Mouse (Mus musculus) intestine, postnatal 0 days (tissue): ENCODE measurements at regions not wholly inside any gene's neighbourhood (a gene's known extent, or its start where the extent isn't known, plus 50 kb on each side); places are given as distances from the start of the nearest gene placed in this dataset.

Experiments used
- ATAC-seq: fragments of 200-750 bp; cut with Nextera tagmentation; 2 replicates; pipeline ENCODE4 v1.8.0; 2017; ENCODE audit warnings: mild to moderate bottlenecking, moderate TSS enrichment, moderate library complexity
- H3K27ac ChIP-seq: fragments of 300-500 bp; sonication (generic); 2 replicates; pipeline ENCODE4 v1.5.1; 2014; ENCODE audit warnings: mild to moderate bottlenecking, low read depth, low read length, moderate library complexity
- H3K27me3 ChIP-seq: fragments of 300-500 bp; sonication (generic); replicated peaks from 2 replicates; pipeline ENCODE4 v1.6.1; 2014; ENCODE audit warnings: low read length, mixed read lengths; ENCODE audit not compliant: control insufficient read depth, insufficient read depth
- H3K36me3 ChIP-seq: fragments of 300-500 bp; sonication (generic); 2 replicates; pipeline ENCODE4 v1.6.1; 2014; ENCODE audit warnings: mild to moderate bottlenecking, moderate library complexity; ENCODE audit not compliant: control insufficient read depth, insufficient read depth
- H3K4me1 ChIP-seq: fragments of 300-500 bp; sonication (generic); replicated peaks from 2 replicates; pipeline ENCODE4 v1.6.1; 2014; ENCODE audit warnings: antibody characterized with exemption, low read length, mixed read lengths; ENCODE audit not compliant: control insufficient read depth, insufficient read depth
- H3K4me2 ChIP-seq: fragments of 300-500 bp; sonication (generic); replicated peaks from 2 replicates; pipeline ENCODE4 v1.6.1; 2014; ENCODE audit warnings: low read depth, mild to moderate bottlenecking, moderate library complexity
- H3K4me3 ChIP-seq: fragments of 300-500 bp; sonication (generic); 2 replicates; pipeline ENCODE4 v1.5.1; 2014; ENCODE audit warnings: low read depth, low read length
- H3K9ac ChIP-seq: fragments of 300-500 bp; sonication (generic); 2 replicates; pipeline ENCODE4 v1.6.1; 2014; ENCODE audit warnings: mild to moderate bottlenecking, low read depth, low read length
- H3K9me3 ChIP-seq: fragments of 300-500 bp; sonication (generic); 2 replicates; pipeline ENCODE4 v1.6.1; 2016; ENCODE audit warnings: mixed run types; ENCODE audit not compliant: control insufficient read depth
- CTCF ChIP-seq: sonication (generic); IDR thresholded peaks from 2 replicates; pipeline ENCODE4 v1.5.1; 2016; ENCODE audit warnings: low read depth, mild to moderate bottlenecking, control low read depth, antibody characterized with exemption, moderate library complexity
- WGBS: fragments of 180-500 bp; shearing (Covaris S2); extraction: QIAGEN DNeasy Blood & Tissue Kit; methylation state at CpG from one replicate; pipeline ENCODE4 v1.1.7; 2014; 5-methylcytosine and 5-hydroxymethylcytosine counted together

GRCm38 (mm10) chr2:166275398-166275797 lies 119.9 kb upstream of the Sulf2 start:
- ATAC-seq, result no peak

DNA sequence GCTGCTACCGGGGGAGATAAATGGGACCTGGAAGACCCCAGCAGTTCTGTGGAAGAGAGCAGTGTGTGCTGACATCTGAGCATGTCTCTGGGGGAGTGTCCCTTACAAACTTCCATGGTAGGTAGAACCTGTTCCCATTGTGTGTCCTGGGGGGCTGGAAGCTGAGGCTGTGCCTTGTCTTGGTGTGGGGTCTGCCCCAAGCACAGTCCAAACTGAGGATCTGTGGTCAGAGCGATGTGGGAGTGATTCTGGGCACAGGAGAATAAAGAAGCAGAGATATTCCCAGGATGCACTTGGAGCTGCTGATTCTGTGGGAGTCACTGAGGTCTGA lies 118.5 kb upstream of the Sulf2 start:
- TF ChIP-seq CTCF, result no peak
- Histone ChIP-seq H3K36me3 (no peaks in the 10 kb centered on the region), H3K9me3 (no peaks in the 10 kb centered on the region), H3K4me3 (no peak overlapping the region), H3K4me2 (peak overlapping the region; percentile 27; the same call in 1 of the 2 replicates), H3K27me3 (no peaks in the 10 kb centered on the region), H3K4me1 (no peaks in the 10 kb centered on the region), H3K9ac (no peak overlapping the region), H3K27ac (no peak overlapping the region)
- ATAC-seq, result no peak
- WGBS, result 58% methylated on average over 2 of the region's 2 CpGs

More at GRCm38 (mm10) chr2:166275398-166275797, 119.9 kb upstream of the Sulf2 start:
- H3K9me3 ChIP-seq, result no peaks in the 10 kb centered on the region
- no peak for TF ChIP-seq CTCF
- no peak overlapping the region for H3K4me3 ChIP-seq
- no peaks in the 10 kb centered on the region for H3K4me1 ChIP-seq
- no peaks in the 10 kb centered on the region for H3K27me3 ChIP-seq
- WGBS, result 82% methylated on average over 8 of the region's 8 CpGs
- no peaks in the 10 kb centered on the region for H3K36me3 ChIP-seq
- no peak overlapping the region for H3K9ac ChIP-seq
- H3K27ac ChIP-seq, result no peak overlapping the region
- no peak overlapping the region for H3K4me2 ChIP-seq

GRCm38 (mm10) chr2:166273312-166274015 lies 118.0 kb upstream of the Sulf2 start:
- no peaks in the 10 kb centered on the region for H3K36me3 ChIP-seq
- TF ChIP-seq CTCF, result 0 out of 2 replicates have a peak, but pooled peaks have one; percentile 4
- WGBS, result 28% methylated on average over 23 of the region's 23 CpGs
- no peaks in the 10 kb centered on the region for H3K9me3 ChIP-seq
- H3K27ac ChIP-seq, result no peak overlapping the region
- peak overlapping the region; percentile 27; the same call in 1 of the 2 replicates for H3K4me2 ChIP-seq
- H3K27me3 ChIP-seq, result no peaks in the 10 kb centered on the region
- ATAC-seq, result peak; percentile 61; the same call in 1 of the 2 replicates
- H3K4me1 ChIP-seq, result no peaks in the 10 kb centered on the region
- H3K9ac ChIP-seq, result no peak overlapping the region
- no peak overlapping the region for H3K4me3 ChIP-seq

DNA sequence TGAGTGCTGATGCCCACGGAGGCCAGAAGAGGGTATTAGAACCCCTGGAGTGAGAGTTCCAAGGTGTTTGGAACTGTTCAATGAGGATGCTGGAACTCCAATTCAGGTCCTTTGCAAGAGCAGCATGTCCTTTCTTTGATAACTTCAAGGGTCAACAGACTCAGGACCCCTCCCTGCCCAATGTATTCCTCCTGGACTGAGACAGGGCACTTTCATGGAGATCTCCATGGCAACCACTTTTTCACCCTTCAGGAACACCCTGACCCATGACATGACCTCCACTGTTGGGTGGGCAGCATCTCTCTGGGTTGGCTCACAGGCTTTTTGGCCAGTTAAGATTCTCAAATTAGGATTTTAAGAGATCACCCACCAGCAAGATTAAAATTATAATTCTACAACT lies 117.4 kb upstream of the Sulf2 start:
- H3K4me3 ChIP-seq, result no peak overlapping the region
- no peaks in the 10 kb centered on the region for H3K27me3 ChIP-seq
- no peak overlapping the region for H3K27ac ChIP-seq
- H3K36me3 ChIP-seq, result no peaks in the 10 kb centered on the region
- no peak overlapping the region for H3K4me2 ChIP-seq
- 93% methylated on average over 1 of the region's 1 CpGs for WGBS
- no peaks in the 10 kb centered on the region for H3K9me3 ChIP-seq
- ATAC-seq, result no peak
- no peaks in the 10 kb centered on the region for H3K4me1 ChIP-seq
- no peak overlapping the region for H3K9ac ChIP-seq
- no peak for TF ChIP-seq CTCF

DNA sequence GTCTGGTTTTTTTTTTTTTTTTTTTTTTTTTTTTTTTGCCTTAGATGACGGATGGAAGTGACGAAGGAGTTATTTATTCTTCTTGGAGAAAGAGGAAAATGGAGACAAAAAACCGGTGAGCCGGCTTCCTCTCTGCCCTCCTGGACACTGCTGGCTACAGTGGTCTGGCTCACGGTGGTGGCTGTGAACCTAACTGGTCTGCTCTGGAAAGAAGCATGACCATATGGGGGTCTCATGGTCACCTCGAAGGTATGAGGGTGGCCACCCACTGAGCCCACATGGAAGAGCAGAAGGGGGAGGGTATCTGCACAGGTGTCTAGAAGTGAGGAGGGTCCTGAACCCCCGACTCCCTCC lies 116.7 kb upstream of the Sulf2 start:
- Histone ChIP-seq H3K27ac (no peak overlapping the region), H3K4me1 (no peaks in the 10 kb centered on the region), H3K9me3 (no peaks in the 10 kb centered on the region), H3K4me3 (no peak overlapping the region), H3K9ac (no peak overlapping the region), H3K36me3 (no peaks in the 10 kb centered on the region), H3K4me2 (no peak overlapping the region), H3K27me3 (no peaks in the 10 kb centered on the region)
- ATAC-seq, result no peak
- WGBS, result 84% methylated on average over 7 of the region's 7 CpGs
- no peak for TF ChIP-seq CTCF

DNA sequence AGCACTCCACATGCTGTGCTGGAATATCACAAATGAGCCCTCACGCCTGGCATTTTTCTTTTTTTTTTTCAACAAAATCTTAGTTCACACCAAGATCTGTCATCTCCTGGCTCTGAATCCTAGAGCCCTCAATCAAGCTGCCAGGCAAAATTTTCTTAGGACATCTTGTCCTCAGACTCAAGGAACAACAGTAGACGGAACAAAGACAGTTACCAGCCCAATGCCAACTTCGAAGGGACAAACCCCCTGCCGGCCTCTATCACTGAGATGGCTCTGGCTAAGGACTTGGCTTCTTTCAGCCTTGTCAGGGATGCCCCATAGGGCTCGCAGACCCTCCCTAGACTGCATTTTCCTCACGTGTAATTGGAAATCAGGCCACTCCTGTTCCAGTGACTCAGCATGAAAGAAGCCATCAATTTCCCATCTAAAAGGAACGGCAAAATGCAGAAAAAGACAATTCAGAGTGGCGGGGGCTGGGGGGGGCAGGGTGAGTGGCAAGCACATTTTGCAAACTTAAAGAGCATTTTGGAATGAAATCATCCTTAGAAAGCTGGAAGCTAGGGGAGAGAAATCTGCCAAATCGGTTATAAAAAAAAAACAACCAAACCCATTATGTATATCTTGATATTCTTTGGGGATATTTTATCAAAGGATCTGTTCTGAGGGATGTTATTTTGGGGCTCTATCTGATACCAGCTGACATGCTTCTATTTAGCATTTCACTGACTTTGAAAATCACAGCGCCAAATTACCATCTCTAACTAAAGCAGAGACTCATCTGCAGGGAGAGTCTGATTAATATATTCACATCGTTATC lies 116.1 kb upstream of the Sulf2 start:
- no peak overlapping the region for H3K4me2 ChIP-seq

More for the DNA sequence above, 116.1 kb upstream of the Sulf2 start:
- TF ChIP-seq CTCF, result no peak
- Histone ChIP-seq H3K9me3 (no peaks in the 10 kb centered on the region), H3K27me3 (no peaks in the 10 kb centered on the region), H3K4me1 (no peaks in the 10 kb centered on the region), H3K36me3 (no peaks in the 10 kb centered on the region), H3K27ac (no peak overlapping the region), H3K4me3 (no peak overlapping the region), H3K9ac (no peak overlapping the region)
- WGBS, result 70% methylated on average over 11 of the region's 11 CpGs
- ATAC-seq, result no peak
